Mouse (Mus musculus): Measurements from ENCODE around the gene Slc6a6.

Slc6a6 gene

GRCm38 (mm10) chr6:91720588-91721214, 36.8 kb downstream of the Slc6a6 start:
- DNase-seq (ENCODE audit: low read depth, low spot score), result peak; percentile 33

GRCm38 (mm10) chr6:91721215-91721701, 37.4 kb downstream of the Slc6a6 start:
- DNase-seq (ENCODE audit: low read depth, low spot score), result no peak

- DNase-seq (ENCODE audit: low read depth, low spot score), result no peak
These were observed 43.5 kb downstream of the Slc6a6 start for GRCm38 (mm10) chr6:91727361-91727760.

- no peak for DNase-seq (ENCODE audit: low read depth, low spot score)
These were observed 45.2 kb downstream of the Slc6a6 start for GRCm38 (mm10) chr6:91728939-91729619.

DNA sequence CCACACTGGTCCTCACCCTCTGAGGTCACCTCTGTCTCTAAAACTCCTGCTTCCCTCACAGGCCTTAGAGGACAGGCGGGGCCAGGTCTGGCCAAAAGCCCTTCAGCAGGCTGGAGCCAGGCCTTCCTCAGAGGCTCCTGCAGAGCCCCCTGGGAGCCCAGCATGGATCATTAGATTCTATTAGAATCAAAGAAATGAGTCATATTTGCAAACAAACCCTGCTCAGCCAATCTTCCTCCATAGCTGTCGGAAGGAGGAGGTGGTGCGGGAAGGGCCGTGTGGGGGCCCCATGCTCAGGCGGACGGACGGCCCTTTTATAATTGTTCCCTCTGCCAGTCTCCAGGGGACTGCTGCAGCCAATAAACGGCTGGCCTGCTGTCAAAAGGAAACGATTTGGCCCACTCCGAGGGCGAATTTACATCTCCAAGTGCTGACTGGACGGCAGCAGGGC, 45.8 kb downstream of the Slc6a6 start:
- no peak for DNase-seq (ENCODE audit: low read depth, low spot score)

DNA sequence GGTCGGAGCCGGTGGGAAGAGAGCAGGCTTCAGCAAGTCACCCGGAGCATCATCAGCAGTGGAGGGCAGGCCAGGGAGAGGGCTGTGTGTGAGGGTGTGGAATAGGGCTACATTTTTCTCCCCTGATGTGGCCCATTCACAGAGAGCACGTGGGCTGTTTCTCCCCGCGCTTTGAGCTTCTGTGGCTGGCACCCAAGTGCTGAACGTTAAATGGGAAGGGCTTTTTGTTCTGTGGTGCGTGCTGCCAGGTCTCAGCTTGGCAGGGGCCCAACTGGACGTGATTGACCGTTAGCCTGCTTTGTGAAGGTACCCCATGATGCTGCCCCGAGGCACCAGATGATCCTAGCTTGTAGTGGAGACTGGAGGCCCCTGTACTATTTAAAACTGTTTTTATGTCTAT, 48.3 kb downstream of the Slc6a6 start:
- DNase-seq (ENCODE audit: low read depth, low spot score), result no peak

DNA sequence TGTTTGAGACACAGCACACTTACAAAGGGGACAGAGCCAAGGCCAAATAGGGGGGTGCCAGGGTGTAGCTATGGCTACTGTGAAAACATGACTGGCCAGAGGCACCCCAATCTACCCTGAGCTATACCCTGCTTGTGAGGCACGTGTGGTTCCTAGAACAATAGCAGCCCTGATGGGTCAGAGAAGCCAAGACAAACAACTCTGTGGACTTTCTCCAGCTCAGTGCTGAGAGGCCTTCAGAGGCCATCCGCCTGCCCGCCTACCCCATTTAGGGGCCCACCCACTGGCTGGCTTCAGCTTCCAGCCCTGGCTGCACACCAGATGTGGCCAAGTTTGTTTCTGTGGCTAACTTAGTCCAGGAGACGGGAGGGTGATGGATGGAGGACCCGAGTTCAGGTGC, 52.6 kb downstream of the Slc6a6 start:
- no peak for DNase-seq (ENCODE audit: low read depth, low spot score)

DNA sequence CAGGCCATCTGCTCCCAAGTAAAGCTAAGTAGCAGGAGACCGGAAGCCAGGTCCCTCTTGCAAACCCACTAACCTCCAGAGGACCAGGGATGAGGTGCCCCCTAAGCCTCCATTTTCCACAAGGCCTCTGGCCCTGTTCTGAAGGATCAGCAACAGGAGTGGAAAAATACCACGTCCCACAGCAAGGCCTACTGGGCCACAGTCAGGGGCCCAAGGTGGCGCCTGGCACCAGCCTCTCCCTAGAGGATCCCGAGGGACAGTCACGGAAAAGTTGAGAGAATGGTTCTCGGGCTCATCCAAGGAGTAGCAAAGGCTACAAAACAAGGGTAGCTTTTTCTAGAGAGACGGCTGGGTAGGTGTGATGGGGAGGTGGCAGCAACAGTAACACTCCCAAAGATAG, 53.6 kb downstream of the Slc6a6 start:
- no peak for DNase-seq (ENCODE audit: low read depth, low spot score)

DNA sequence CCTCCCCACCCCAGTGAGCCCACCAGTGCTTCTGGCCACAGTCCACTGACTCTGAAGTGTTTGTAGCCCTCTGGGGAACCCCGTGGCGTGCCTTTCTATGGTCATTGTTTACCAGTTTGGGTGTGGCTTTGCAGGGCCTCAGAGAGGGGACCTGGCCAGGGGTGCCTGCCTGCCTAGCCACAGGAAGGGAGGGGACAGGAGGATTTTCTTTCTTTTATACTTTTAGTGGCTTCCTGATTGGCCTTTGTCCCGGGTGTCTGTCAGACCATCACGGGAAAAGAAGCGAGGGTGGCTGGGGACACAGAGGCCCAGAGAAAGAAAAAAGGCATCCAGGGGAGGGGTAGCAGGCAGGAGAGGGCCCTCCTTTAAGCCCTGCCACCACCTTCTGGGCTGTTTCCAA, 54.2 kb downstream of the Slc6a6 start:
- DNase-seq (ENCODE audit: low read depth, low spot score), result no peak

GRCm38 (mm10) chr6:91741046-91741445, 57.2 kb downstream of the Slc6a6 start:
- peak; percentile 78 for DNase-seq (ENCODE audit: low read depth, low spot score)

DNA sequence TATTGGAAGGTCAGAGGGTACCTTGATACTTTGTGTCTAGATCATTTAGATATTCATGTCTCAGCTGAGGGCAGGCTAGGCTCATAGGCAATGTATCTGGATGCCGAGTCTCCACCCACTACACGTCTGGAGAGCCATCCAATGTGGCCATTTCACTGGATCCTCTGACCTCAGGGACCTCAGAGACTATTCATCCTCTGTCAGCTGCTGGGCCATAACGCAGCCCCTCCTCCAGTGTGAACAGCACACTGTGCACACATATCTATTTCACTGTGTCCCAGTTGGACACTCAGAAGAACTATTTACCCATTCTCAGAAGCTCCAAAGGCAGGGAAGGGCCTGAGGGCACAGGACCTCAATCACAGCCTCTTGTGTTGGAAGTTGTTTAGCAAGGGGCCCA, 58.6 kb downstream of the Slc6a6 start:
- no peak for DNase-seq (ENCODE audit: low read depth, low spot score)

DNA sequence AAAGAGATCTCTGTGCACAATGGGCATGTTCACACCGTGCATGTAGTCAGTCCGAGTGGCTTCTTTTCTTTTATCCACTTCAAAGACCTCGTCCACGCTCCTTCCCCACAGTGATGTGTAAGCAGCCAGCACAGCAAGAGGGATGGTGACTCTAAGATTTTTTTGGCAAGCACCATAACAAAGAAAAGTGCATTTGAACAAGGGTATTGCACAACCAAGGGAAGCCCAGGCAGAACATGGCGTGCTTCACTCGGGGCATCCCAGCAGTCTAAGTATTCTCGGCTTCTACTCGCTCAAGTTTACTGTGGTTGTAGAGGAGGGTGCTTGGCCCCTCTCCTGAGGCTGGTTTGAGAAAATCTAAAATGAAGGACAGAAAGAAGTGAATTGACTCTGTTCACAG, 59.1 kb downstream of the Slc6a6 start:
- DNase-seq (ENCODE audit: low read depth, low spot score), result no peak

DNA sequence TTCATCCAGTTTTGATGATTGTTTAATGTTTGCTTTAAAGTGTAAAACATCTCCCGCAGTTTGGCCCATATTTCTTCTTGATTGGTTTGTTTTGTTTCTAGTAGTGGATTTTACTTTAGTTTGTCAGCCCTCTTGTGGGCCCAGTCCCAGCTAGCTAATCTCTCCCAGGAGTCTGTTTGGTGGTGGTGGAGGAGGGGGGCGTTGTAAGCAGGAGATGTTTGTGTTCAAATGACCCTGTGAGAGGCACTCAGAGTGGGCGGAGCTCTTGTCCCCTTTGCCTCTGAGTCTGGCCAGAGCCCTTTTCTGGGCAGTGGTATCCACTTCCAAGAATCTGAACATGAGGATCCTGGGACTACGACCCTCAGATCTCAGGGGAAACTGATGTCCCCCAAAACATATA, 60.0 kb downstream of the Slc6a6 start:
- DNase-seq (ENCODE audit: low read depth, low spot score), result peak; percentile 35

DNA sequence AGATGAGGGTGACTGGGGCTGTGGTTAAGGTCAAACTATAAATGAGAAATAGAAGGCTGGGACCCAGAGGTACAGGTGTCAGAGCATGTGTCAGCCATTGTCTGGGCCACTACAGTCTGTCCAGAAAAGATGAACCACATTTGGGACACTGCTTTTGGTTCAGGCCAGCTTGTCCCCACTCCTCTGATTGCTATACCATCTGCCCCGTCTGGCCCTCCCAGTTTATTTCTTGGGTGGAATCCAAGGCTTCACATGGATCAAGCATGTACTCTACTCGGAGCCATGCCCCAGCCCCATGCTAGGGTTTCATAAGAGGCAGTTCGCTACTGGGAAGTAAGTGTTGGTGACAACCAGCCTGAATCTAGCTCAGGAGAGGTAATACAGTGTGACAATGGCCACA, 61.4 kb downstream of the Slc6a6 start:
- DNase-seq (ENCODE audit: low read depth, low spot score), result no peak

DNA sequence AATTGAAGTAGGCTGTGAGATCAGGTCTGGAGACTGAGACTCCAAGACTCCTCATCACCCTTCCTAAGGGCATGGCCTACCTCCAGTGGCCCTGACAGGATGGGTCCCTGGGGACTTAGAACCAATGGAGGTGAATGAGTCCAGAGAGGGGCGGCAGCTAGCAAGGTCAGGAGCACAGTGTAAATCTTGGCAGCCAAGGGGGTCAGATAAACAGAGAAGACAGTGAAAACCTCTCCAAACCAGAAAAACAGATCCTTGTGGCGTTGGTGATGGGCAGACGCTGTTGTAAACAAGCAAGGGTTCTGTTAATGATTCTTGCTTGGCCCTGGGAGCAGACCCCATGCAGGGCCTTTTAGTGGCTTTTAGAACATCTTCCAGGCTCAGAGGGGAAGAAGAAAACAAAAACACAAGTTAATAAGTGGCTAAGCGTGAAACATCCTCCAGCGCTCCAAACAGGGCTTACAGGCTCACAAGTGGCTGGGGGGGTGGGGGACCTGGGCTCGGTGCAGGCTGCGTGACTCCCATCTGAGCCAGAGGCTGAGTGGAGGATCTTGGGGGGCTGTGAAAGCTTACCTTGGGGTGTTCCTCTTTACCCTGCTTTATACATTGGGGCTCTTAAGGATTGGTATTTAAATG, 62.2 kb downstream of the Slc6a6 start:
- no peak for DNase-seq (ENCODE audit: low read depth, low spot score)

DNA sequence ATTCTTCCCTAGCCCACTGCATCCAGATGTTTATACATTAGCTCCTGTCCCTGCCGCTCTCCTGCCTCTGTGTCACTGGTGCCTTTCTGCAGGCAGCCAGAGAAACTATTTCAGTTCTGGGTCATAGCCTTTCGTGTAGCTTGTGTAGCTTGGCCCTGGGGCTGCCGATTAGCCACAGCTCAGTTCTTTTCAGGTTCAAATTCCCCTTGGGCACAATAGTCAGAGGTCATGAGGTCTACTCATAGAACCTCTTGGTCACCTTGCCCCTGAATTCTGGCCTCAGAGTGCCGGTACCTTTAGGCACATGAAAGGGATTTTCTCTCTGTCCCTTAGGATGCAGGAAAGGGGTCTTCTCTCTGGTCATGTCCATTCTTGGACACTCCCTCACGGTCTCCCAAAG, 62.9 kb downstream of the Slc6a6 start:
- DNase-seq (ENCODE audit: low read depth, low spot score), result no peak

DNA sequence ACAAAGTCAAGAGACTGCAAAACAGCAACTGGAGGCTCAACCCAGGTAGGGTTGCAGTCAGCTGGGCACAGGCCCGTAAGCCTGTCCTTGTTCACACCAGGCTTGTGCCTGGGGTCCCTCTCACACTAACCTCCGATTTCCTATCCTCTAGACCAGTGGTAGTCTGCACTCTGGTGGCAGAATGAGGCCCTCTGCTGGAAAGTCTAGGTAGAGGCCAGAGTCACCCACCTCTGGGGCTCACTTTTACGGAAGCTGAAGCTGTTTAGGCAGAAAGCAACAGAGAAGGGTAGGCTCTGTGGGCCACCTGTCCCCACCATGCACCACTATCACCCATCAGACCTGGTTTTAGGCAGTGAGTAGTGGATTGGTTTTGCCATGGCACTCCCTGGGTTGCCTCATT, 67.1 kb downstream of the Slc6a6 start:
- peak; percentile 59 for DNase-seq (ENCODE audit: low read depth, low spot score)

DNA sequence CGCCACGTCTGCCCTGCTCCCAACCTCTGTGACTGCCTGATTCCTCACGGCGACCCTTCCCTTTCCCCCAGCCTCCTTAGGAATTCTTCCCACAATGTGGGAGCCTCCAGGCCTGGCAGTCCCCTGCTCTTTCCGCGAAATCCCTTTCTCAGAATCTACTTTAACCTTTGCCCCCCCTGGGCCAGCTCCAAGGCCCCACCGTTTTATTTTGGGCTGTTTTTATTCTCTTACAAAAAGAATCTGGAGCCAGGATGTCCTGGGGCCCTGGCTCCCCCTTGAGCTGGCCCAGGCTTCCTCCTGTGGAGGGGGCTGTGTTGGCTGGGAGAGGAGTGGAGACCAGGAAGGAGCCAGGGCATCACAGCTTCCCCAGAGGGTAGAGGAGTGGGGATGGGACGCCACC, 69.0 kb downstream of the Slc6a6 start:
- DNase-seq (ENCODE audit: low read depth, low spot score), result no peak

- DNase-seq (ENCODE audit: low read depth, low spot score), result no peak
These were observed 70.2 kb downstream of the Slc6a6 start for GRCm38 (mm10) chr6:91754098-91754497.

DNA sequence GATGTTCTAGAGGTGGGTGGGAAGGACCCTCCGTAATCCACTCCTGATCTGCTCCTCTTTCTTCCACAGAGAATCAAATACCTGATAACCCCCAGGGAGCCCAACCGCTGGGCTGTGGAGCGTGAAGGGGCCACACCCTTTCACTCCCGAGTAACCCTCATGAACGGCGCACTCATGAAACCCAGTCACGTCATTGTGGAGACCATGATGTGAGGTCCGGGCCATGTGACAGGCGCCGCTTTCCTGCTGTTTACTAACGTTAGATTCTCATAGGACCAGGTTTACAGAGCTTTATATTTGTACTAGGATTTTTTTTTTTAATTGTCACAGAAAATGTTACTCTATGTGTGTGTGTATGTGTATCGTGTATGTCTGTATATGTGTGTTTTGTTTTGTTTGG, 71.0 kb downstream of the Slc6a6 start:
- peak; percentile 33 for DNase-seq (ENCODE audit: low read depth, low spot score)

DNA sequence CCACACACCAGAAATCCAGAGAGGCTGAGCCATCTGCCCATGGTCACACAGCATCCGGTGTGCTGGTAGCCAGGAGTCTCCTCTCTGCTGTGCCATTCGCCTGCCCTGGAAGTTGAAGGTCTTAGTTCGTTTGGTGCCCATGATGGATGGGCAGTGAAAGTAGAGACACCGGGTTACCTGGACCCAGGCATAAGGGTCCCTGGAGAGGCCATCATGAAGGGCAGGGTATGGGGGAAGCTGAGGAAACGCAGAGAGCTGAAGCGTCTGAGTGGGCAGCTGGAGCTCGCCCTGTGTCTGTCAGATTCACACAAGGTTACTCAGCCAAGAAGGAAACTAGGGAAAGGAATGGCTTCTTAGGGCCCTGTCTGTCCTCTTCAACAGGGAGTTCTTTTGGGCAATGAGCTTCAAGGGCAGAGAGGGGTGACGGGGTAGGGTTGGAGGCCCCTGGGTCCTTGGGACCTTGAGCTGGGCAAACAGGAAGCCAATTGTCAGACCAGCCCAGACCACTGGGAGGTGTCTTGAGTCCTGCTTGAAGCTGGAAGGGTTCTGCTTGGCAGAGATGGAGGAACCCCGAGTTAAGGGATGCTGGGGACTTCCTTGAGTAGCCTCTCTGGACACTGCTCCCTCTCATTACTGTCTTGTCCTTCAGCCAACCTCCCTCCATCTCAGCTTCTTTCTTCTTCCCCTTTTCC, 78.3 kb downstream of the Slc6a6 start:
- DNase-seq (ENCODE audit: low read depth, low spot score), result no peak

DNA sequence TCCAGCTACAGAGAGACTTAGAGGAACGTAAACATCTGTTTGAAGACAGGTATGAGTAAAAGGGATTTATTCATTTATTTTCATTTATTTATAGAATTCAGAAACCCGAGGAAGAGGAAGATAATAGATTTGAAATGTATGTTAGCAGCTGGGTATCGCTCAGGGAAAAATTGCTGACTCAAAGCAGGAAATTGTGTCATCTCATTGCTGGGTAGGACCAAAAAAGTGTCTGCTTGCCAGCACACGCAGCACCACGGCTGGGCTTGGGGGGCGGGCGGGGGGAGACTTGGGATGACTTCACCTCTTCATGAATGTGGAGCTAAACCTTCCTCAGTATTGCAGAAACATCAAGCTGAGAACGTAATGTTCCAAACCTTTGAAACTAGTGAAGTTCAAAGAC, 83.7 kb downstream of the Slc6a6 start:
- no peak for DNase-seq (ENCODE audit: low read depth, low spot score)
